Mouse (Mus musculus): ENCODE results near the gene Zcchc14.

DNA sequence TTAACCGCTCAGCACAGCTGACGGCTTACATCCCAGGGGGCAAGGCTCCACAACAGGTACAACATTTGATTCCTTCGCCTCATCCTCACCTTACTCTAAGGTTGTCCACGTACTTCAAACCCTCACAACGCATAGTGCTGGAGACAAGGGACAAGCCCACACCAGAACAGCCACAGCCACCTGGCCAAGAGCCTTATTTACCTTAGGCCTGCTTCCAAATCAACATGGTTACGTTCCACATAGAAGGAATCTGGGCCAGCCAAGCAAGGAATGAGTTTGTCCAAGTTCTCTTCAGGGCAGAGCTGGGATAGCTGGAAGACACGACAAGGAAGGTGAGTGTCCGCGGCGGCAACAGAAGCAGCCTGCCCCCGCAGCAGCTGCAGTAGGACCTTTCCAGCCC is 42.8 kb downstream of the Zcchc14 start:
- TF ChIP-seq CTCF (IDR thresholded peaks at IDR 0.05; ENCODE audit: low read depth, low read length) (no peak), GATA1 (IDR thresholded peaks at IDR 0.05; ENCODE audit: borderline replicate concordance, low read length) (no peak), TAL1 (conservative IDR thresholded peaks at IDR 0.05; ENCODE audit: low read depth, low read length) (no peak)

Data from G1E (cell line).